Mouse (Mus musculus) naive thymus-derived CD4-positive, alpha-beta T cell, adult 2 months (primary cell): ENCODE data around the gene Nkain4.

Source experiments
- DNase-seq: peaks from one replicate; pipeline ENCODE4 v3.0.0-alpha.2; 2011; ENCODE audit warnings: low read depth

Nkain4 gene

GRCm38 (mm10) chr2:180893537-180894028, 60.9 kb downstream of the Nkain4 start:
- DNase-seq = no peak

- DNase-seq = no peak
These were observed 61.5 kb downstream of the Nkain4 start for GRCm38 (mm10) chr2:180892841-180893521.

- DNase-seq = no peak
These were observed 62.6 kb downstream of the Nkain4 start for GRCm38 (mm10) chr2:180891835-180892323.

- no peak for DNase-seq
These were observed 63.2 kb downstream of the Nkain4 start for GRCm38 (mm10) chr2:180891075-180891834.

GRCm38 (mm10) chr2:180890422-180891074, 64.0 kb downstream of the Nkain4 start:
- no peak for DNase-seq

- DNase-seq = no peak
These were observed 64.6 kb downstream of the Nkain4 start for GRCm38 (mm10) chr2:180889921-180890280.

GRCm38 (mm10) chr2:180889271-180889920, 65.1 kb downstream of the Nkain4 start:
- DNase-seq = no peak

GRCm38 (mm10) chr2:180885270-180885669, 69.2 kb downstream of the Nkain4 start:
- DNase-seq = no peak
